ENCODE assay signal across 16 mouse cellular contexts in the genomic region with DNA sequence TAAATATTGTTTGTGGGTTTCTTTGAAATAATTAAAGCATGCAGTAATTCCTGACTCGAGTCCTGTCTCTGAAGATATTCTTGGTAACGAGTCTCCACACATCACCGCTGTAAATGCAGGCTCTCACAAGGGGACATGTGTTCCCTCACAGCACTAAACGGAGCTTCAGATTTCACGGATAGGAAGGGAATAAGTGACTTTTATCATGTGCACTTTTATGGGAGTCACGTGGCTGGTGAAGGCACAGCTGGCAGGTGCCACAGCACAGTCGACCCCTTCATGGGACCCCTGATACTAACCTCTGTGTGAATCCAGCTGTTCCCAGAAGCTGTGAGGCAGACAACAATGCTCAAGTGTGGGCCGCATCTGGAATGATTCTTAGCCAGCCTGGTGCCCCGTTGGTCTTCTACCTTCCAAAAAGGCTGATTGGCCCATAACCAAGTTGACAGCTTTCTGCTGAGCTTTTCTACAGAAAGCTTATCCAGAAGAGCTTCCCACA.
"Had no signal": no experiment of that assay in that cellular context is flagged by ENCODE, and none has a peak within 500 bp of the region (broad histone marks: within the 10 kb centered on the region; RNA-seq: fewer than 3 reads in every experiment).

No protein-coding gene starts in this region.

- DNase-seq: kidney, adult 2 months; kidney, postnatal 14 days; liver; liver, embryonic 13.5 days; liver, postnatal 0 days; lung, postnatal 14 days; right cerebral cortex, postnatal 14 days; thymus, postnatal 36 days had no signal

- H3K4me2 ChIP-seq: kidney, embryonic 15.5 days; liver, embryonic 13.5 days; lung, embryonic 15.5 days; midbrain, embryonic 11.5 days had no signal

- ATAC-seq: intestine, embryonic 16.5 days; liver, postnatal 0 days; midbrain, embryonic 16.5 days had no signal

- H3K4me3 ChIP-seq: kidney, embryonic 15.5 days; left cerebral cortex, adult 2 months; liver, embryonic 13.5 days; lung, embryonic 15.5 days; megakaryocyte, embryonic 14.5 days had no signal

- H3K27me3 ChIP-seq: kidney, embryonic 15.5 days; liver, embryonic 13.5 days; lung, embryonic 15.5 days had no signal

- H3K27ac ChIP-seq: kidney, embryonic 15.5 days; left cerebral cortex, adult 2 months; liver, embryonic 13.5 days; lung, embryonic 15.5 days; macrophage had no signal

- H3K4me1 ChIP-seq: liver, embryonic 13.5 days; lung, embryonic 15.5 days; megakaryocyte, embryonic 14.5 days had no signal

- H3K9me3 ChIP-seq: kidney, embryonic 15.5 days; liver, embryonic 13.5 days; lung, embryonic 15.5 days had no signal

- H3K9ac ChIP-seq: kidney, embryonic 15.5 days; liver, embryonic 13.5 days; liver, postnatal 0 days; lung, embryonic 15.5 days had no signal

- H3K36me3 ChIP-seq: kidney, embryonic 15.5 days; liver, embryonic 13.5 days; lung, embryonic 15.5 days had no signal
